Mouse (Mus musculus) liver, adult 2 months (tissue): ENCODE results near the gene Pphln1.

Source experiments
- CTCF ChIP-seq: fragments of 200-500 bp; IDR thresholded peaks from 2 replicates; pipeline ENCODE4 v1.5.1; 2011; ENCODE audit warnings: low read depth, low read length, control low read depth
- POLR2A ChIP-seq: fragments of 200-500 bp; IDR thresholded peaks from 2 replicates; pipeline ENCODE4 v1.6.1; 2011; ENCODE audit warnings: low read length, control low read depth; ENCODE audit not compliant: insufficient read depth; ENCODE audit errors: extremely low read depth

GRCm38 (mm10) chr15:93538551-93539205 is 140.5 kb downstream of the Pphln1 start:
- TF ChIP-seq CTCF (no peak), POLR2A (no peak)
